Mouse (Mus musculus) midbrain, postnatal 0 days (tissue): ENCODE measurements at regions not wholly inside any gene's neighbourhood (a gene's known extent, or its start where the extent isn't known, plus 50 kb on each side); places are given as distances from the start of the nearest gene placed in this dataset.
"Not testable (repeated sequence)": the region's sequence is repeated elsewhere in the genome, so short reads cannot be mapped to it uniquely, and the experiment has no call there.

ENCODE experiments used
- ATAC-seq: fragments of 200-750 bp; cut with Nextera tagmentation; 2 replicates; pipeline ENCODE4 v1.8.0; 2017; ENCODE audit warnings: moderate number of reproducible peaks, mild to moderate bottlenecking, moderate TSS enrichment, moderate library complexity; ENCODE audit not compliant: low FRiP score
- DNase-seq: peaks from one replicate; pipeline ENCODE4 v3.0.0-alpha.2; 2015; ENCODE audit warnings: low spot score
- H3K27ac ChIP-seq: fragments of 300-500 bp; sonication (generic); 2 replicates; pipeline ENCODE4 v1.5.1; 2014; ENCODE audit warnings: low read depth, mild to moderate bottlenecking, low read length, mixed read lengths
- H3K27me3 ChIP-seq: fragments of 300-500 bp; sonication (generic); 2 replicates; pipeline ENCODE4 v1.6.1; 2014; ENCODE audit warnings: low read length, control low read depth, mixed read lengths; ENCODE audit not compliant: insufficient read depth
- H3K36me3 ChIP-seq: fragments of 300-500 bp; sonication (generic); 2 replicates; pipeline ENCODE4 v1.6.1; 2014; ENCODE audit warnings: low read length, control low read depth, mixed read lengths; ENCODE audit not compliant: insufficient read depth
- H3K4me1 ChIP-seq: fragments of 300-500 bp; sonication (generic); 2 replicates; pipeline ENCODE4 v1.6.1; 2014; ENCODE audit warnings: mild to moderate bottlenecking, control low read depth, antibody characterized with exemption, low read length, mixed read lengths; ENCODE audit not compliant: insufficient read depth
- H3K4me2 ChIP-seq: fragments of 300-500 bp; sonication (generic); 2 replicates; pipeline ENCODE4 v1.6.1; 2014; ENCODE audit warnings: low read depth, mild to moderate bottlenecking, low read length, mixed read lengths; ENCODE audit not compliant: poor library complexity, severe bottlenecking
- H3K4me3 ChIP-seq: fragments of 300-500 bp; sonication (generic); 2 replicates; pipeline ENCODE4 v1.5.1; 2014; ENCODE audit warnings: low read depth, mild to moderate bottlenecking, low read length, moderate library complexity
- H3K9ac ChIP-seq: fragments of 300-500 bp; sonication (generic); replicated peaks from 2 replicates; pipeline ENCODE4 v1.6.1; 2014; ENCODE audit warnings: mild to moderate bottlenecking, low read length, moderate library complexity, mixed read lengths; ENCODE audit not compliant: poor library complexity, severe bottlenecking
- H3K9me3 ChIP-seq: fragments of 300-500 bp; sonication (generic); 2 replicates; pipeline ENCODE4 v1.6.1; 2016; ENCODE audit warnings: low read length, control low read depth
- WGBS: fragments of 180-500 bp; shearing (Covaris S2); extraction: QIAGEN DNeasy Blood & Tissue Kit; methylation state at CpG from one replicate; pipeline ENCODE4 v1.1.7; 2014; 5-methylcytosine and 5-hydroxymethylcytosine counted together

GRCm38 (mm10) chr4:146263038-146263685, 106.5 kb downstream of the Zfp600 start:
- H3K4me3 ChIP-seq, result peak overlapping the region; percentile 32
- DNase-seq, result not testable (repeated sequence)

DNA sequence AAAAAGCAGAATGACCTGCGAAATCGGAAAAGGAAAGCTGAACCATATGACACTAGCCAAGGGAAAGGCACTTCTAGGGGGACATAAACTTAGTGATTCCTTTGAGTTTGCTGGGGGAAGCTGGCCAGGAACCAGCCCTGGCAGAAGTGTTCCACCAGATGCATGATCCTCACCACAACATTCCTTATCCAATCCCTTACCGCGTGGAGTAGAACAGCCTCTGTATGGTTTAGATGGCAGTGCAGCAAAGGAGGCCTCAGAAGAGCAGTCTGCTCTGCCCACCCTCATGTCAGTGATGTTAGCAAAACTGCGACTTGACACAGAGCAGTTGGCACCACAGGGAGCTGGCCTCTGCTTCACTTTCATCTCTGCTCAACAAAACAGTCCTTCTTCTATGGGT, 107.2 kb downstream of the Zfp600 start:
- H3K9me3 ChIP-seq, ATAC-seq, DNase-seq, H3K27ac ChIP-seq, H3K9ac ChIP-seq, H3K36me3 ChIP-seq, H3K27me3 ChIP-seq, H3K4me1 ChIP-seq: not testable (repeated sequence)
- 53% methylated on average over 2 of the region's 5 CpGs for WGBS
- Histone ChIP-seq H3K4me3 (peak overlapping the region; percentile 32; the same call in 1 of the 2 replicates), H3K4me2 (peak overlapping the region; percentile 41; the same call in 1 of the 2 replicates)

More at GRCm38 (mm10) chr4:146263038-146263685, 106.5 kb downstream of the Zfp600 start:
- not testable (repeated sequence) for H3K4me1 ChIP-seq, H3K27ac ChIP-seq, H3K27me3 ChIP-seq, H3K9ac ChIP-seq, H3K9me3 ChIP-seq, H3K36me3 ChIP-seq
- WGBS, result 11% methylated on average over 24 of the region's 51 CpGs
- ATAC-seq, result peak; percentile 83
- peak overlapping the region; percentile 41; the same call in 1 of the 2 replicates for H3K4me2 ChIP-seq

GRCm38 (mm10) chr4:146270119-146270747, 113.6 kb downstream of the Zfp600 start:
- DNase-seq, H3K4me3 ChIP-seq, H3K27ac ChIP-seq, H3K27me3 ChIP-seq, H3K9ac ChIP-seq, H3K9me3 ChIP-seq, H3K36me3 ChIP-seq, H3K4me2 ChIP-seq, ATAC-seq, H3K4me1 ChIP-seq: not testable (repeated sequence)
- WGBS, result no CpG with 5 or more reads among the region's 14 CpGs
